Mouse (Mus musculus): Measurements from ENCODE around the gene Tspoap1. TPM values are rescaled to one million over a fixed set of nuclear protein-coding genes. Genes with fewer than 3 reads are reported as not detected.

Tspoap1 gene
- 0.95 and 1.5 TPM in 2 replicates for polyA plus RNA-seq (2016; fragmentation: Nextera tagmentation; extraction: Ambion mirVana)

DNA sequence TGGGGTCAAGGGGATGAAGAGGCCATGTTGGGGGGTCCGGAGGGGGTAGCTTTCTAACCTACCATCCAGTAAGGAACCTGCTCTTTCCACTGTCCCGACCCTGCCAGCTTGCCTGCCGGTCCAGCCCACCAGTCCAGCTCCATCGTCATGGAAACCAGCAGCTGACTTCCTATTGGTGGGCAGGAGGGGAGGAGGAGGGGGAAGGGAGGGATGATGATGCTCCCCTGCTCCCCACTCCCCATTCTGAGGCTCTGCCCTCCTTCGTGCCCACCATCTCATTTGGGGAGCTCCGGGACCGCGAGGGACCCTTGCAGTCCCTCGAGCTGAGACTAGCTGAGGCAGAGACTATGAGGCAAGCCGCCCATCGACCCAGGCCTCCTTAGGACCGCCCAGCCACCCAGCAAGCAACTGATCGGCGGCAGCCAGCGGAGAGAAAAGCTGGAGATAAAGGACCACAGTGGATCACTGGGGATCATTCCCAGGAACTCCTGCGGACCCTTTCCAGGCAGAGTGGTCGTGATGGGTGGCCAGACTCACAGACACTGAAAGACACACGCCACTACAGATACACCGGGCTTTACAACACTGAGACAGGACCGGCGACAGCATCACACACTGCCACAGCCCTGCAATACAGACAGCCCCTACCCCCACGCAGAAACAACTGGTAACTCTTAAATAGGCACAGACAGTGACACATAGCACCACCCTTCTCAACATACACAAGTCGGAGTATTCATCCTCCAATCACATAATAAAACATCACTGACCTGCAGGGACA lies at the start of gene Tspoap1:
TSS of gene Tspoap1 (plus strand) at position 241 of the 781 bp plus-strand sequence.
- Histone ChIP-seq H3K4me1 (peaks cover 25% of the 10 kb centered on the region), H3K36me3 (no peaks in the 10 kb centered on the region), H3K27ac (no peak within 1 kb of the TSS), H3K4me3 (no peak within 1 kb of the TSS), H3K9me3 (no peaks in the 10 kb centered on the region), H3K27me3 (ENCODE audit: insufficient read depth, poor library complexity, severe bottlenecking) (peaks cover 62% of the 10 kb centered on the region)
- DNase-seq (ENCODE audit: low spot score) = no peak
- 9% methylated on average over 23 of the region's 23 CpGs for WGBS

GRCm38 (mm10) chr11:87712188-87712587 lies 48.2 kb upstream of the Tspoap1 start:
- Histone ChIP-seq H3K4me1 (peaks cover 21% of the 10 kb centered on the region), H3K27ac (no peak overlapping the region), H3K9me3 (no peaks in the 10 kb centered on the region), H3K4me3 (no peak overlapping the region), H3K36me3 (no peaks in the 10 kb centered on the region), H3K27me3 (ENCODE audit: insufficient read depth, poor library complexity, severe bottlenecking) (peaks cover 45% of the 10 kb centered on the region)
- WGBS = 60% methylated on average over 4 of the region's 4 CpGs
- DNase-seq (ENCODE audit: low spot score) = no peak

- Histone ChIP-seq H3K36me3 (0 out of 2 replicates have a peak, but pooled peaks cover 3% of the 10 kb centered on the region), H3K27ac (no peak overlapping the region), H3K4me3 (no peak overlapping the region), H3K27me3 (ENCODE audit: insufficient read depth, poor library complexity, severe bottlenecking) (peaks cover 8% of the 10 kb centered on the region), H3K9me3 (no peaks in the 10 kb centered on the region), H3K4me1 (0 out of 2 replicates have a peak, but pooled peaks cover 8% of the 10 kb centered on the region)
- DNase-seq (ENCODE audit: low spot score) = no peak
- 71% methylated on average over 4 of the region's 4 CpGs for WGBS
Measured at GRCm38 (mm10) chr11:87715999-87716398, 44.3 kb upstream of the Tspoap1 start.

- 73% methylated on average over 7 of the region's 7 CpGs for WGBS
- DNase-seq (ENCODE audit: low spot score) = no peak
- Histone ChIP-seq H3K27ac (no peak overlapping the region), H3K4me3 (no peak overlapping the region), H3K27me3 (ENCODE audit: insufficient read depth, poor library complexity, severe bottlenecking) (no peaks in the 10 kb centered on the region; the same call in 1 of the 2 replicates), H3K36me3 (0 out of 2 replicates have a peak, but pooled peaks cover 3% of the 10 kb centered on the region), H3K4me1 (0 out of 2 replicates have a peak, but pooled peaks cover 8% of the 10 kb centered on the region), H3K9me3 (no peaks in the 10 kb centered on the region)
Measured at GRCm38 (mm10) chr11:87719526-87719925, 40.8 kb upstream of the Tspoap1 start.

DNA sequence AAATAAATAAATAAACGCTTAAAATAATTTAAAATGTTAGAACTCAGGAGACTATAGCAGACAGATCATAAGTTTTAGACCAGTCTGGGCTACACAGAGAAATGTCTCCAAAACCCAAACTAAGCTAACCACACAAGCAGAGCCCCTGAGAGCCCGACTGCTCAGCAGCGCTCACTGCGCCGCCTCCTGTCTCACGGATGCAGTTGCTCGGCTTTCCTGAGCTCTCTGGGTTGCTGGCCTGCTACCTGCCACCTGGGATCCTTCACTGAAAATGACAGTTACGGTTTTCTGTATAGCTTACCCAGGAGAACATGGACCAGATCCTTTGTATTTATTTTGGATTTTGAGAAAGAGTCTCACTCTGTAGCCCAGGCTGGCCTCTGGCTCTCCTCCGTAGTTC lies 40.0 kb upstream of the Tspoap1 start:
- Histone ChIP-seq H3K4me3 (no peak overlapping the region), H3K9me3 (no peaks in the 10 kb centered on the region), H3K27ac (no peak overlapping the region), H3K36me3 (0 out of 2 replicates have a peak, but pooled peaks cover 3% of the 10 kb centered on the region), H3K4me1 (peaks cover 12% of the 10 kb centered on the region), H3K27me3 (ENCODE audit: insufficient read depth, poor library complexity, severe bottlenecking) (no peaks in the 10 kb centered on the region; the same call in 1 of the 2 replicates)
- WGBS = 44% methylated on average over 9 of the region's 9 CpGs
- no peak for DNase-seq (ENCODE audit: low spot score)

DNA sequence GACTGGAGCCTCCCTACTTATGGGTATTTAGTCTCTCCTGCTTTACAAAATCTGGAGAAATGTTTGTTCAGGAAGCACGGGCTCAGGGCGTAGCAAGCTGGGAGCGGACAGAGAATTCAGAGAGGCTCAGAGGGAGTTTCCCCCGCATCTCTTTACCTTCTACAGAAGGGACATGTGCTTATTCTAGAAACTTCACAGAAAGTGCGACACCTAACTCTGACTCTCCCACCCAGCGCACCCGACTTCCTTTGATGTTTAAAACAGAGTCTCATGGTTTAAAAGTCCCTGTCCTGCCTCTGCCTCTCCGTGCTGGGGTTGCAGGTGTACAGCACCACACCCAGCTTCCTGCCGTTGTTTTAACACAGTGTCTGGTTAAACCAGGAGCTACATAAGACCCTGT lies 39.5 kb upstream of the Tspoap1 start:
- peaks cover 15% of the 10 kb centered on the region for H3K4me1 ChIP-seq
- H3K36me3 ChIP-seq = 0 out of 2 replicates have a peak, but pooled peaks cover 3% of the 10 kb centered on the region
- no peak overlapping the region for H3K4me3 ChIP-seq
- no peaks in the 10 kb centered on the region; the same call in 1 of the 2 replicates for H3K27me3 ChIP-seq (ENCODE audit: insufficient read depth, poor library complexity, severe bottlenecking)
- DNase-seq (ENCODE audit: low spot score) = no peak
- H3K27ac ChIP-seq = no peak overlapping the region
- 69% methylated on average over 9 of the region's 9 CpGs for WGBS
- no peaks in the 10 kb centered on the region for H3K9me3 ChIP-seq

DNA sequence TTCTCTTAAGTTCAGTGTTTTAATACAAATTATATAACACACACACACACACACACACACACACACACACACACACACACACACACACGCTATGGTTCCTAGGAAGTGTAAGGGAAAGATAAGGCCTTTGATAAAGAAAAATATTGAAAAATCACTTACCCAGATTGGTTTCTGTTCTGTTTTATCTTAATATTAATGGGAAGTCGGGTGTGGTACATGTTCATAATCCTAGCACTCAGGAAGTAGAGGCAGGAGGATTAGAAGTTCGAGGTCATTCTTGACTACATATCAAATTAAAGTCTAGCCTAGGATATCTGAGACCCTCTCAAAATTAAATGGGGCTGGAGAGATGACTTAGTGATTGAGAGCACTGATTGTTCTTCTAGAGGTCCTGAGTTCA lies 38.2 kb upstream of the Tspoap1 start:
- no peaks in the 10 kb centered on the region for H3K9me3 ChIP-seq
- H3K36me3 ChIP-seq = 0 out of 2 replicates have a peak, but pooled peaks cover 3% of the 10 kb centered on the region
- H3K4me1 ChIP-seq = peaks cover 28% of the 10 kb centered on the region
- WGBS = 83% methylated on average over 3 of the region's 3 CpGs
- DNase-seq (ENCODE audit: low spot score) = no peak
- no peak overlapping the region for H3K4me3 ChIP-seq
- no peak overlapping the region for H3K27ac ChIP-seq
- no peaks in the 10 kb centered on the region; the same call in 1 of the 2 replicates for H3K27me3 ChIP-seq (ENCODE audit: insufficient read depth, poor library complexity, severe bottlenecking)

- Histone ChIP-seq H3K4me1 (peaks cover 36% of the 10 kb centered on the region), H3K4me3 (no peak overlapping the region), H3K27ac (no peak overlapping the region), H3K27me3 (ENCODE audit: insufficient read depth, poor library complexity, severe bottlenecking) (no peaks in the 10 kb centered on the region; the same call in 1 of the 2 replicates), H3K36me3 (0 out of 2 replicates have a peak, but pooled peaks cover 3% of the 10 kb centered on the region), H3K9me3 (no peaks in the 10 kb centered on the region)
- no peak for DNase-seq (ENCODE audit: low spot score)
- WGBS = 84% methylated on average over 4 of the region's 4 CpGs
Measured at GRCm38 (mm10) chr11:87722891-87723290, 37.5 kb upstream of the Tspoap1 start.

GRCm38 (mm10) chr11:87725515-87725914 lies 34.8 kb upstream of the Tspoap1 start:
- Histone ChIP-seq H3K4me3 (peak overlapping the region; percentile 40), H3K9me3 (no peaks in the 10 kb centered on the region), H3K27ac (peak overlapping the region; percentile 90), H3K36me3 (no peaks in the 10 kb centered on the region), H3K27me3 (ENCODE audit: insufficient read depth, poor library complexity, severe bottlenecking) (no peaks in the 10 kb centered on the region; the same call in 1 of the 2 replicates), H3K4me1 (peaks cover 42% of the 10 kb centered on the region)
- no peak for DNase-seq (ENCODE audit: low spot score)

DNA sequence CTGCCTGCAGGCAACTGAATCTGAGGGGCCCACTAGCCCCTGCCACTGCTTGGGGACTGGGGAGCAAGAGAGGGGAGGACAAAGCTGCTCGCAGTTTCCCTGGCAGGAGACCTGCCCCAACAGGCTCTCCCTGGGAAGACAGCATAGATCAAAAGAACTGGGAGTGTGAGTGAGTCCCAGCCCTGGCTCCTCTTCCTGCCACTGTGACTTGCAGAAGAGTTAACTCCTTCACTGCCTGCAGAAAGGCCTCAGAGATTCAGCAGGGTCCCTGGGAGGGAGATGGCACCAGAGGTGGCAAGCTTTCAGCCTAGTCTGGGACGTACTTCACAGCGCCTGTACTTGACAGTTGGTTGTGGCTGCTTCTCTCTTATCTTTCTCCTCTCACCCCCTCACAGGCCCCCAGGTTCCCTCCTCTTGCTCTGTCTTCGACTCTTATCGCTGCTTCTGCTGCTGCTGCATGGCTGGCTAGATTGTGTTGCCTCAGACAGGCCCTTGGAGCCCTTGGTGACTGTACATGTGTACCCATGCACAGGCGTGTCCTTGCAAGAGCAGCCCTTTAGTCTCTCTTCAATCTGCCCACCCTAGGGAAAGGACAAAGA lies 34.3 kb upstream of the Tspoap1 start:
- Histone ChIP-seq H3K9me3 (no peaks in the 10 kb centered on the region), H3K27me3 (ENCODE audit: insufficient read depth, poor library complexity, severe bottlenecking) (no peaks in the 10 kb centered on the region), H3K27ac (peak overlapping the region; percentile 90), H3K36me3 (no peaks in the 10 kb centered on the region), H3K4me3 (peak overlapping the region; percentile 40), H3K4me1 (peaks cover 42% of the 10 kb centered on the region)
- 5% methylated on average over 6 of the region's 6 CpGs for WGBS
- peak; percentile 96 for DNase-seq (ENCODE audit: low spot score)

- Histone ChIP-seq H3K9me3 (no peaks in the 10 kb centered on the region), H3K4me3 (no peak overlapping the region), H3K27ac (peak overlapping the region; percentile 90), H3K27me3 (ENCODE audit: insufficient read depth, poor library complexity, severe bottlenecking) (peaks cover 5% of the 10 kb centered on the region), H3K4me1 (peaks cover 45% of the 10 kb centered on the region), H3K36me3 (no peaks in the 10 kb centered on the region)
- 61% methylated on average over 11 of the region's 11 CpGs for WGBS
- no peak for DNase-seq (ENCODE audit: low spot score)
Measured at GRCm38 (mm10) chr11:87727021-87727420, 33.3 kb upstream of the Tspoap1 start.

- WGBS = 66% methylated on average over 4 of the region's 4 CpGs
- peaks cover 6% of the 10 kb centered on the region for H3K27me3 ChIP-seq (ENCODE audit: insufficient read depth, poor library complexity, severe bottlenecking)
- H3K27ac ChIP-seq = peak overlapping the region; percentile 90
- no peak for DNase-seq (ENCODE audit: low spot score)
- peaks cover 45% of the 10 kb centered on the region for H3K4me1 ChIP-seq
- H3K9me3 ChIP-seq = no peaks in the 10 kb centered on the region
- H3K4me3 ChIP-seq = no peak overlapping the region
- H3K36me3 ChIP-seq = no peaks in the 10 kb centered on the region
Measured at GRCm38 (mm10) chr11:87727471-87727870, 32.9 kb upstream of the Tspoap1 start.
